Mouse (Mus musculus) embryonic facial prominence, embryonic 13.5 days (tissue): ENCODE measurements at regions not wholly inside any gene's neighbourhood (a gene's known extent, or its start where the extent isn't known, plus 50 kb on each side); places are given as distances from the start of the nearest gene placed in this dataset.

Experiments
- ATAC-seq: fragments of 200-750 bp; cut with Nextera tagmentation; 2 replicates; pipeline ENCODE4 v1.8.0; 2017; ENCODE audit warnings: low read depth; ENCODE audit not compliant: insufficient number of reproducible peaks, insufficient read depth, low FRiP score, low TSS enrichment
- H3K27ac ChIP-seq: fragments of 300-500 bp; sonication (generic); 2 replicates; pipeline ENCODE4 v1.5.1; 2015; ENCODE audit warnings: moderate library complexity, mild to moderate bottlenecking, inconsistent platforms
- H3K27me3 ChIP-seq: fragments of 300-500 bp; sonication (generic); 2 replicates; pipeline ENCODE4 v1.6.1; 2015; ENCODE audit warnings: mild to moderate bottlenecking, inconsistent platforms
- H3K36me3 ChIP-seq: fragments of 300-500 bp; sonication (generic); 2 replicates; pipeline ENCODE4 v1.6.1; 2015; ENCODE audit warnings: mild to moderate bottlenecking, inconsistent platforms
- H3K4me1 ChIP-seq: fragments of 300-500 bp; sonication (generic); 2 replicates; pipeline ENCODE4 v1.6.1; 2015; ENCODE audit warnings: inconsistent platforms
- H3K4me2 ChIP-seq: fragments of 300-500 bp; sonication (generic); 2 replicates; pipeline ENCODE4 v1.6.1; 2015; ENCODE audit warnings: moderate library complexity, mild to moderate bottlenecking, inconsistent platforms
- H3K4me3 ChIP-seq: fragments of 300-500 bp; sonication (generic); 2 replicates; pipeline ENCODE4 v1.5.1; 2015; ENCODE audit warnings: mild to moderate bottlenecking, inconsistent platforms
- H3K9ac ChIP-seq: fragments of 300-500 bp; sonication (generic); 2 replicates; pipeline ENCODE4 v1.6.1; 2015; ENCODE audit warnings: mild to moderate bottlenecking, inconsistent platforms
- H3K9me3 ChIP-seq: fragments of 300-500 bp; sonication (generic); 2 replicates; pipeline ENCODE4 v1.6.1; 2016; ENCODE audit warnings: inconsistent platforms
- WGBS: fragments of 180-500 bp; shearing (Covaris S2); methylation state at CpG from one replicate; pipeline ENCODE4 v1.1.7; 2015; ENCODE audit warnings: mixed read lengths; 5-methylcytosine and 5-hydroxymethylcytosine counted together

DNA sequence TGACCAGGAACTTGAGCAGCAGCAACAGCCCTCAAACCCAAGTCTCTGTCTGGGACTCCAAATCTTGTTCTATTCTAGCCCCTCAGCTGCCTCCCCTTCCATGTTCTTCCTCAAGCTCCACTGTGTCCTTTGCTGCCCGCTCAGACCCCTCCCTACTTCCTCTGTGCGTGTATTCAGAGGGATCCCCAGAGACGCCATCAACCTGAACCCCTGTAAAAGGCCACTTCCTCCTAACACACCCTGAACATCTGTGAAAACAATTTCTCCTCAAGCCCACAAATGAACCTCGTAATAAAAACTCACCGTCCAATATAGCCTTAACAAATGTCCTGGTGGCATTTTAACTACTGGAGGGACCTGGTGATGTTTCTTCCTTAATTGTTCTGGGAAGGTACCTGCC is 1536.0 kb upstream of the Gulo start:
- Histone ChIP-seq H3K9ac (no peak overlapping the region), H3K36me3 (no peaks in the 10 kb centered on the region), H3K4me2 (no peak overlapping the region), H3K27me3 (no peaks in the 10 kb centered on the region), H3K4me1 (peaks cover 11% of the 10 kb centered on the region), H3K9me3 (peaks cover 19% of the 10 kb centered on the region), H3K4me3 (no peak overlapping the region), H3K27ac (no peak overlapping the region)
- 52% methylated on average over 5 of the region's 5 CpGs for WGBS
- no peak for ATAC-seq

DNA sequence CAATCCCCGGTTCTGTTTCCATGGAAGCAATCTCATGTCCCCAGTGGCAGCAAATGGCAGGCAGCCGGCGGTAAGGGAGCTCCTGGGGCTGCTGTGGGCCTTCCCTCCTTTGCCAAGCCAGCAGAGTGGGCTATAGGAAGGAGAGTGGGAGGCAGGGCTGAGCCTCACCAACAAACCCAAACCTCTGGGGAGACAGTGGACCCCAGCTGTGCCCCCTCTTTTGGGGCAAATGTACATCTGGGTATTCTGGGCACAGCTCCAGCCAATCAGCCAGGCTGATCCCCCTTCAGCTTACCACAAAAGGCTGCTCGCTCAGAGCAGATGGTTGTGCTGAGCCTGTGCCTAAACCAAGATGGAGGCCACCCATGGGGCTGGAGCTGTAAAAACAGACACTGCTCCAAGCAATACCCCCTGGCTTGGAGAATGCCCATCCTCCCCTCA is 1532.3 kb upstream of the Gulo start:
- H3K9me3 ChIP-seq, result peaks cover 12% of the 10 kb centered on the region
- no peak overlapping the region for H3K9ac ChIP-seq
- WGBS, result 13% methylated on average over 4 of the region's 4 CpGs
- H3K27ac ChIP-seq, result peak overlapping the region; percentile 76
- no peaks in the 10 kb centered on the region for H3K27me3 ChIP-seq
- H3K36me3 ChIP-seq, result no peaks in the 10 kb centered on the region
- ATAC-seq, result peak; percentile 79
- no peak overlapping the region for H3K4me3 ChIP-seq
- peak overlapping the region; percentile 26; the same call in 1 of the 2 replicates for H3K4me2 ChIP-seq
- peaks cover 39% of the 10 kb centered on the region for H3K4me1 ChIP-seq

DNA sequence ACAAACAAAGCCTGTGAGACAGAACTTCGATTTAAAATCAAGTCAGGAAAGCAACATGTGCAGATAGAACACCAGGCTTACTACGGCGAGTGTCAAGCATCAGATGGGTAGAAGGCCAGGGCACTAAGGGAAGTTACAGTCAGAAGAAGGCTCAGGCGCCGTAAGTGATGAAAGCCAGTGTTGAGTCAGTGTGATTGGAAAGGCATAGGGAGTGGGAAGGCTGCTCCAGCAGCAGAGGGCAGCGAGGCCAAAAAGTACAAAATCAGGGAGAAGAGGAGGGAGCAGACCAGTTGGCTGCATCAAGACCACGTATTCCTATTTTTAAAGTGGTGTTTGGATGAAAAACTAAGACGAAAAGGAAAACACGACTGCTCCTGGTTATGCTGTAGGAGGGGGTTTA is 1529.7 kb upstream of the Gulo start:
- Histone ChIP-seq H3K4me2 (no peak overlapping the region), H3K9ac (no peak overlapping the region), H3K36me3 (no peaks in the 10 kb centered on the region), H3K9me3 (peaks cover 7% of the 10 kb centered on the region), H3K4me1 (peaks cover 39% of the 10 kb centered on the region), H3K4me3 (no peak overlapping the region), H3K27me3 (no peaks in the 10 kb centered on the region), H3K27ac (peak overlapping the region; percentile 84; the same call in 1 of the 2 replicates)
- ATAC-seq, result no peak
- 63% methylated on average over 9 of the region's 9 CpGs for WGBS

DNA sequence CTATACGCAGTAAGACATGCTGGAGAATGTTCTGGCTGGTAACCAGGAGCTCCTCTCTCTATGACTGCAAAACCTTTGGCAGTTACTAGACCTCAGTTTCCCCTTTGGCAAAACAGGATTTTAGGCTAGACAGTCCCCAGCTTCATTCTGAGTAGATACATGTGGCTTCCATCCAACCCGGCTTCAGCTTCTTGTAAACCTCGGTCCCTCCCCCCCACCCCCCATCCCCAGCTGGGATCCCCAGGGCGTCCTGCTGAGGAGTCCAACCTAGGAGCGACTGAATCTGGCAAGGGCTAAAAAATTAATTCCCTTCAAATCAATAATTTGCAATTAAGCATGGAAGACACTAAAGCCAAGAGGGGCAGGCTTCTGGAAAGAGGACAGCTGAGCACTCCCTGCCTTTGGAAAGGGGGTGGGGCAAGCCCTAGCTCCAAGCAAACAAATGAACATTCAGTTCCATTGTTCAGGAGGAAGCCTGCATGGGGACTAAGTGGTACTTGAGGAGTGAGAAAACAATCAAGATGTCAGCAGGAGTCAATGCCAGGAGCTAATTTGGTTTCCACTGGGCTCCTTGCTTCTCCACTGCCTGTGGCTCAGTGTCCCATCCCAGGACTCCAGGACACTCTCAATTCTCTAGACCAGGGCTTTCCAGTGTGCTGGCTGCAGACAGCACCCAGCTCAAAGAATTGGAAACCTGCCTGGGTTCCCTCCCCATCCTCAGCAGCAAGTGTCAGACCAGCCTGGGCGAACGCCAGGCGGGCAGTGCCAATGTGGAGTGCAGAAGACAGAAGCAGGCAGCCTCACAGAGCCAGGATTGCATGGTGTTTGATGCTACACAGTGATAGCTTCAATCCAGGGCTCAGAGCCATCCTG is 1528.0 kb upstream of the Gulo start:
- Histone ChIP-seq H3K4me1 (peaks cover 39% of the 10 kb centered on the region), H3K9me3 (no peaks in the 10 kb centered on the region), H3K4me2 (no peak overlapping the region), H3K36me3 (no peaks in the 10 kb centered on the region), H3K27ac (peak overlapping the region; percentile 84), H3K9ac (no peak overlapping the region), H3K4me3 (no peak overlapping the region), H3K27me3 (no peaks in the 10 kb centered on the region)
- no peak for ATAC-seq
- WGBS, result 25% methylated on average over 8 of the region's 8 CpGs

DNA sequence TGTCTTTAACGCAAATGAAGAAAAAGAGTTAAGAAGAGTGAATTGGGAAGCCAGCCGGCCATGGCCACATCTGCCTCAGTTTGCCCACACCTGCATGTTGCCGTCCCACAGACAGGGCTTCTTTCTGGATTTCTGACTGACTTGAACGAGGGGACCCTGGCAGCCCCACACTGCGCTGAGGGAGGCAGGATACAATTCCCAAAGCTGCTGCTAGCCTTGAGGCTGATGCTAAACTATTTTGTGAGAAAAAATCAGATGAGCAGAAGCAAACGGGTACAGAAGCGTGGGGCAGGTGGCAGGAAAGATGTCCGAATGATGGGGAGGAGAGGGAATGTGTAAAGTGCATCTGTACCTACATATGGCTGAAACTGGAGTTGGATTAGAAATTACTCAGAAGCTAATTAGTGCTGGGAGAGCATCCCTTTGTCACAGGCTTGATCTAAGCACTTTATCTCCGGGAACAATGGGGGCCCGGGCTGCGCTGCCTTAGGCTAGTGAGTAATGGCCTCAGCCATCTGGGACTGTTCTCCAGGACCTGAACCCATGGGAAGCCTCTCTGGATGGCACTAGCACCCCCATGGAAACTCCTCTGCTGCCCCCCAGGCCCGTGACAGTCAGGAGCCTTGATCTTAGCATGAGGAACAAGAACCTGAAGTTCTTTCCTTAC is 1497.9 kb upstream of the Gulo start:
- WGBS, result 69% methylated on average over 12 of the region's 12 CpGs
- Histone ChIP-seq H3K27ac (no peak overlapping the region), H3K9ac (no peak overlapping the region), H3K4me3 (no peak overlapping the region), H3K4me2 (no peak overlapping the region), H3K4me1 (no peaks in the 10 kb centered on the region), H3K27me3 (no peaks in the 10 kb centered on the region), H3K36me3 (no peaks in the 10 kb centered on the region), H3K9me3 (no peaks in the 10 kb centered on the region)
- ATAC-seq, result no peak

DNA sequence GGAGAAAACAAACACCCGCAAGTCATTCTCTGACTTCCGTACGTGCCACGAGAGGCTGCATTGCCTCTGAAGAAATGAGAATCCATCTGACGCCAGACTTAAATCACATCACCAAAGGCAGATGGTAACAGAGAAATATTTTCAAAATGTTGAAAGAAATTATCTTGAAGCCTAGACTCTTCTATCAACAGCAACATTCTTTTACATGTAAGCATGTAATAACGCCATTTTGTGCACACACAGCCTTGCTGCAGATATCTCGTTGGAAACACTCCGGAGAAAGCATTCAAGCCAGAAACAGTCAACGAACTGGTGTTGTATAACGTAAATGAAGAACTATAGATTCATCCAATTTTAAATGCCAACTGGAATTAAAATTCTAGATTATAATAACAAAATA is 1483.1 kb upstream of the Gulo start:
- WGBS, result 92% methylated on average over 10 of the region's 10 CpGs
- no peaks in the 10 kb centered on the region for H3K9me3 ChIP-seq
- 0 out of 2 replicates have a peak, but pooled peaks cover 4% of the 10 kb centered on the region for H3K27me3 ChIP-seq
- H3K9ac ChIP-seq, result no peak overlapping the region
- no peak overlapping the region for H3K4me2 ChIP-seq
- no peak overlapping the region for H3K4me3 ChIP-seq
- no peak overlapping the region for H3K27ac ChIP-seq
- H3K4me1 ChIP-seq, result no peaks in the 10 kb centered on the region
- H3K36me3 ChIP-seq, result no peaks in the 10 kb centered on the region
- no peak for ATAC-seq

DNA sequence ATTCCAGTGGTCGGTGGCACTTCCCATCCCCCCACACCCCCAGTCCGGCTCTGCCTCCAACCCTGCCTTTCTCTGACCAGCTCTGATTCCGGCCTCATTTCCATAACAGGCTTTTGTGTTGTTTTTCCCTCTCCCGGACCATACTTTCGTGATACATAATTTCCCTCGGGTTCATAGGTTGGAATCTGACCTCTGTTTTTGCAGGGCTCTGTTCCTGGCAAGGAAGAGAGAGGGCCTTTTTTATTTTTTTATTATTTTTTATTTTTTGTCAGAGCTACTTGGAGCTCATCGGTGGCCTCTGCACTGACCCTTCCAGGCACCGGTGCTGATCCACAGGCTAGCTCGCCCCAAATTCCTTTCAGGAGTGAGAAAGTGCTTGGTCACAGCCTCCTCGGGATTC is 1477.7 kb upstream of the Gulo start:
- Histone ChIP-seq H3K27me3 (0 out of 2 replicates have a peak, but pooled peaks cover 4% of the 10 kb centered on the region), H3K4me2 (no peak overlapping the region), H3K9ac (no peak overlapping the region), H3K4me1 (peaks cover 11% of the 10 kb centered on the region), H3K27ac (no peak overlapping the region), H3K36me3 (no peaks in the 10 kb centered on the region), H3K4me3 (no peak overlapping the region), H3K9me3 (no peaks in the 10 kb centered on the region)
- 23% methylated on average over 10 of the region's 10 CpGs for WGBS
- no peak for ATAC-seq

DNA sequence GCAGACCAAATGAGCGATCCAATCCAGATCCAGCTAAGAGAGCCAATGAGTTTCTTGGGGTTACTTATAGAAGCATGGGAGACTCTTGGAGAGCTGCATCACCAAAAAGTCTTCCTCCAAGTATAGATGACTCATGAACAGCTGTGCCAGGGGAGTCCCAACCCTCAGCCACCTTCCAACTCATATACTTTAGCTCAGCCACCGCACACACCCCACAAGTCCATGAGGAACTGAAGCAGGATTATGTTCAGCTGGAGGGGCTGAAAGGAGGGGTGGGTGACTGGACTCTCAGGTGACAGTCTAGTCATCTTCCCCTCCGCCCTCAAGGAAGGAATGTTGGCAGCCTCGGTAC is 1476.4 kb upstream of the Gulo start:
- Histone ChIP-seq H3K4me3 (no peak overlapping the region), H3K4me2 (no peak overlapping the region), H3K9ac (no peak overlapping the region), H3K27me3 (peaks cover 7% of the 10 kb centered on the region; the same call in 1 of the 2 replicates), H3K27ac (no peak overlapping the region), H3K9me3 (no peaks in the 10 kb centered on the region), H3K4me1 (peaks cover 11% of the 10 kb centered on the region), H3K36me3 (no peaks in the 10 kb centered on the region)
- WGBS, result 86% methylated on average over 4 of the region's 4 CpGs
- ATAC-seq, result no peak

DNA sequence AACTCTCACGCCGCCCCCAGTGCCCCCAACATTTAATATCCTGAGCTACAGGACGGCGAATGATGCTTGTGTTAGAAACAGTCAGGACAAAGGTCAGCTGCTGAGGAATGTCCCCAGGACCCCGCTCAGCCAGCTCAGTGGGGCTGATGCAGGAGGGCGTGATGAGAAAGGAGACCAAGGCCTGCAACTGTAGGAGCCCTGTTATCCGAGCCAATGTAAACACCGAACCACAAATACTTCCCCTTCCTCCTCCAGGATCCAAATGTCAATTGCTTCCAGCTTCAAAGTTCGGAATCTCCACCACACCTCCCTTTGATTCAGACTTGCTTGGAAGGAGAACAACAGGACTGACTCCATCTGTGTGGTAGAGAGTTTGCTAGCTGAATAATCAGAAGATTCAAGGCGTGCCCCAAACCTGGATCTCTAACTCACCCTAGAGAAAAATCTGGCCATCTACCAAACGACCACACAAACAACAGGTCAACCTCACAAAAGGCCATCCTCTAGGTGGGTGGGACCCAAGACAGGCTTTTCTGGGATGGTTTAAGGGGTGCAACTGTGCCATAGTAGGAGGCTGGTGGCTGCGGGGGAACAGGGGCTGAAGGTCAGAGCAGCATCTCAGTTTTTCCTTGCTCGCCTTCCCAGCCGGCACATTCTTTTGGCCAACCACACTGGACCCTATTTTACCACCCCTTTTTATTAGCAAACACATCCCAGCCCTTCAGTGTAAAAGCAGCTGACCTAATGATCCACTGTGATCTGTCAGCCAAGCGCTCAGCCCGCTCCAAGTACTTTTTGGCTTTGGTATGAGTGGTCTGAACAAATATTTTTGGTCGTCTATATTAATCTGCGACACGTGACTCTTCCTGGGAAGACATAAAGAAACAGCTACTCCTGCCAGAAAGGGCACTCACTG is 1475.8 kb upstream of the Gulo start:
- Histone ChIP-seq H3K36me3 (no peaks in the 10 kb centered on the region), H3K27ac (no peak overlapping the region; the same call in 1 of the 2 replicates)
- ATAC-seq, result no peak

More for the DNA sequence above, 1475.8 kb upstream of the Gulo start:
- no peaks in the 10 kb centered on the region for H3K9me3 ChIP-seq
- H3K9ac ChIP-seq, result no peak overlapping the region
- no peak overlapping the region for H3K4me2 ChIP-seq
- H3K27me3 ChIP-seq, result peaks cover 8% of the 10 kb centered on the region; the same call in 1 of the 2 replicates
- H3K4me1 ChIP-seq, result peaks cover 11% of the 10 kb centered on the region
- no peak overlapping the region for H3K4me3 ChIP-seq
- WGBS, result 34% methylated on average over 19 of the region's 19 CpGs
